Mouse (Mus musculus) CH12.LX (cell line): ENCODE measurements around the gene Atrnl1. TPM values are rescaled to one million over a fixed set of nuclear protein-coding genes. Genes with fewer than 3 reads are reported as not detected.

Experiments
- DNase-seq: peaks from one replicate; pipeline ENCODE4 v3.0.0-alpha.2; 2013; ENCODE audit errors: extremely low read depth
- H3K27ac ChIP-seq: 2 replicates; pipeline ENCODE4 v1.5.1; 2012; ENCODE audit warnings: low read depth, mild to moderate bottlenecking, control low read depth, moderate library complexity; ENCODE audit not compliant: insufficient read depth
- H3K27me3 ChIP-seq: replicated peaks from 2 replicates; pipeline ENCODE3; 2012; ENCODE audit warnings: inconsistent platforms
- H3K36me3 ChIP-seq, 2 experiments: replicated peaks in 1 of 2; 2 replicates each; pipeline versions ENCODE3 to v1.6.1; 2012; ENCODE audit warnings: inconsistent platforms in 1 of 2, low read length in 1 of 2, mild to moderate bottlenecking in 1 of 2, mixed read lengths in 1 of 2, moderate library complexity in 1 of 2; ENCODE audit not compliant: control insufficient read depth in 1 of 2, insufficient read depth in 1 of 2
- H3K4me1 ChIP-seq, 2 experiments: 2 replicates each; pipeline ENCODE4 v1.6.1; 2012; ENCODE audit warnings: inconsistent platforms in 1 of 2, moderate library complexity in 1 of 2; ENCODE audit not compliant: insufficient read depth in 2 of 2, control insufficient read depth in 1 of 2
- H3K4me2 ChIP-seq: 2 replicates; pipeline ENCODE4 v1.6.1; 2012; ENCODE audit warnings: low read depth, mild to moderate bottlenecking, control low read depth; ENCODE audit not compliant: poor library complexity, insufficient read depth, severe bottlenecking
- H3K4me3 ChIP-seq, 3 experiments: fragments of 150-350 bp in 1 of 3; sonication (generic) in 1 of 3; replicated peaks in 1 of 3; 2 replicates each; pipeline versions ENCODE3 to v1.5.1; 2011 to 2012; ENCODE audit warnings: low read depth in 2 of 3, low read length in 2 of 3, mild to moderate bottlenecking in 2 of 3, moderate library complexity in 2 of 3, control low read depth in 1 of 3, improper control_type of control experiment in 1 of 3, inconsistent platforms in 1 of 3, mixed read lengths in 1 of 3; ENCODE audit not compliant: poor library complexity in 1 of 3
- H3K79me2 ChIP-seq: replicated peaks from 2 replicates; pipeline ENCODE4 v1.6.1; 2012; ENCODE audit warnings: mild to moderate bottlenecking, moderate library complexity; ENCODE audit not compliant: control insufficient read depth, poor library complexity, insufficient read depth, severe bottlenecking; ENCODE audit errors: extremely low read depth
- H3K9ac ChIP-seq: 2 replicates; pipeline ENCODE4 v1.6.1; 2012; ENCODE audit warnings: low read depth, mild to moderate bottlenecking, control low read depth, moderate library complexity; ENCODE audit not compliant: insufficient read depth
- H3K9me3 ChIP-seq: replicated peaks from 2 replicates; pipeline ENCODE3; 2012; ENCODE audit warnings: low read length, inconsistent platforms, mixed read lengths
- BHLHE40 ChIP-seq: IDR thresholded peaks from 2 replicates; pipeline ENCODE4 v1.6.1; 2011; ENCODE audit warnings: mild to moderate bottlenecking, low read depth, low read length, improper control_type of control experiment
- E2F4 ChIP-seq: IDR thresholded peaks from 2 replicates; pipeline ENCODE4 v1.6.1; 2011; ENCODE audit warnings: low read depth, low read length, improper control_type of control experiment; ENCODE audit not compliant: insufficient replicate concordance
- ELF1 ChIP-seq: IDR thresholded peaks from 2 replicates; pipeline ENCODE4 v1.6.1; 2014; ENCODE audit warnings: low read depth, mild to moderate bottlenecking, inconsistent platforms, low read length, improper control_type of control experiment
- ETS1 ChIP-seq: conservative IDR thresholded peaks from 2 replicates; pipeline ENCODE4 v1.6.1; 2012; ENCODE audit warnings: low read depth, mild to moderate bottlenecking, inconsistent platforms, low read length, improper control_type of control experiment, moderate library complexity
- GABPA ChIP-seq: IDR thresholded peaks from 2 replicates; pipeline ENCODE4 v1.6.1; 2012; ENCODE audit warnings: low read depth, low read length, improper control_type of control experiment, inconsistent platforms; ENCODE audit not compliant: insufficient replicate concordance
- IRF4 ChIP-seq: IDR thresholded peaks from 2 replicates; pipeline ENCODE4 v1.6.1; 2014; ENCODE audit warnings: low read depth, mild to moderate bottlenecking, inconsistent platforms, low read length, improper control_type of control experiment
- JUN ChIP-seq: IDR thresholded peaks from 2 replicates; pipeline ENCODE4 v1.6.1; 2011; ENCODE audit warnings: low read depth, mild to moderate bottlenecking, low read length, improper control_type of control experiment, moderate library complexity; ENCODE audit not compliant: insufficient read depth
- MAX ChIP-seq: IDR thresholded peaks from 2 replicates; pipeline ENCODE4 v1.6.1; 2011; ENCODE audit warnings: low read length, improper control_type of control experiment
- MEF2A ChIP-seq: IDR thresholded peaks from 2 replicates; pipeline ENCODE4 v1.6.1; 2014; ENCODE audit warnings: low read depth, mild to moderate bottlenecking, inconsistent platforms, low read length, improper control_type of control experiment, borderline replicate concordance
- MXI1 ChIP-seq: IDR thresholded peaks from 2 replicates; pipeline ENCODE4 v1.6.1; 2011; ENCODE audit warnings: mild to moderate bottlenecking, low read depth, low read length, improper control_type of control experiment
- MYC ChIP-seq: IDR thresholded peaks from 2 replicates; pipeline ENCODE4 v1.6.1; 2011; ENCODE audit warnings: low read depth, mild to moderate bottlenecking, improper control_type of control experiment, low read length
- NRF1 ChIP-seq: IDR thresholded peaks from 2 replicates; pipeline ENCODE4 v1.6.1; 2014; ENCODE audit warnings: low read depth, mild to moderate bottlenecking, inconsistent platforms, low read length, improper control_type of control experiment, moderate library complexity
- POLR2A ChIP-seq: IDR thresholded peaks from 2 replicates; pipeline ENCODE4 v1.6.1; 2011; ENCODE audit warnings: low read depth, mild to moderate bottlenecking, improper control_type of control experiment, low read length
- POLR2AphosphoS2 ChIP-seq: IDR thresholded peaks from 2 replicates; pipeline ENCODE4 v1.6.1; 2011; ENCODE audit warnings: low read depth, low read length, improper control_type of control experiment
- RAD21 ChIP-seq: IDR thresholded peaks from 2 replicates; pipeline ENCODE4 v1.6.1; 2011; ENCODE audit warnings: low read depth, mild to moderate bottlenecking, low read length, improper control_type of control experiment, moderate library complexity
- SIN3A ChIP-seq: IDR thresholded peaks from 2 replicates; pipeline ENCODE4 v1.6.1; 2012; ENCODE audit warnings: low read length, improper control_type of control experiment, inconsistent platforms
- SMC3 ChIP-seq: IDR thresholded peaks from 2 replicates; pipeline ENCODE4 v1.6.1; 2011; ENCODE audit warnings: low read depth, low read length, improper control_type of control experiment
- TCF12 ChIP-seq: IDR thresholded peaks from 2 replicates; pipeline ENCODE4 v1.6.1; 2014; ENCODE audit warnings: low read depth, mild to moderate bottlenecking, inconsistent platforms, low read length, improper control_type of control experiment
- USF1 ChIP-seq: IDR thresholded peaks from 2 replicates; pipeline ENCODE4 v1.6.1; 2014; ENCODE audit warnings: low read depth, mild to moderate bottlenecking, inconsistent platforms, low read length, improper control_type of control experiment
- USF2 ChIP-seq: conservative IDR thresholded peaks from 2 replicates; pipeline ENCODE4 v1.6.1; 2011; ENCODE audit warnings: low read depth, low read length, improper control_type of control experiment
- ZC3H11A ChIP-seq: IDR thresholded peaks from 2 replicates; pipeline ENCODE4 v1.6.1; 2012; ENCODE audit warnings: low read depth, mild to moderate bottlenecking, inconsistent platforms, low read length, improper control_type of control experiment
- ZMIZ1 ChIP-seq: IDR thresholded peaks from 2 replicates; pipeline ENCODE4 v1.6.1; 2012; ENCODE audit warnings: low read depth, mild to moderate bottlenecking, inconsistent platforms, low read length, improper control_type of control experiment
- ZNF384 ChIP-seq: IDR thresholded peaks from 2 replicates; pipeline ENCODE4 v1.6.1; 2012; ENCODE audit warnings: low read depth, low read length, improper control_type of control experiment, inconsistent platforms
- dilution Hi-C: fragments of 300-500 bp; cut with MboI; formaldehyde crosslinking; loops from 2 replicates; pipeline ENCODE4 v1.14.3; 2020; ENCODE audit warnings: low sequenced_read_pairs; ENCODE audit not compliant: extremely low pct_unique_long_range_greater_than_20kb, extremely low pct_ligation_motif_present
- in situ Hi-C: fragments of 300-500 bp; cut with MboI; formaldehyde crosslinking; loops from 3 replicates; pipeline ENCODE4 v1.14.3; 2019; ENCODE audit warnings: low sequenced_read_pairs, low pct_ligation_motif_present, low pct_unique_long_range_greater_than_20kb, mixed read lengths
- polyA plus RNA-seq: library from polyadenylated mRNA; unstranded; fragments of >175 nt; gene quantifications from 2 replicates; pipeline ENCODE4 v1.2.1, GENCODE M21; 2012; ENCODE audit warnings: low read depth; ENCODE audit not compliant: insufficient read length
- total RNA-seq, 2 experiments: library from RNA; depleted of rRNA; stranded (reverse); fragments of 300-350 nt in 1 of 2; fragments of >200 nt in 1 of 2; gene quantifications; 2 replicates each; pipeline ENCODE4 v1.2.3; 2012 to 2014

The Atrnl1 gene
- total and polyA plus RNA-seq, 3 experiments = 1.9 TPM

GRCm38 (mm10) chr19:57925681-57926080 lies 314.8 kb downstream of the Atrnl1 start:
- Histone ChIP-seq H3K27ac (no peak overlapping the region), H3K27me3 (no peaks in the 10 kb centered on the region), H3K4me3 (no peak overlapping the region), H3K4me2 (no peak overlapping the region), H3K4me1 (no peaks in the 10 kb centered on the region), H3K9me3 (peaks cover 3% of the 10 kb centered on the region), H3K9ac (no peak overlapping the region), H3K79me2 (no peaks in the 10 kb centered on the region), H3K36me3 (no peaks in the 10 kb centered on the region)
- in situ Hi-C loops (no loop called here), dilution Hi-C loops (no loop called here)
- no peak for DNase-seq
- TF ChIP-seq USF1 = no peak
- TF ChIP-seq TCF12 = no peak
- TF ChIP-seq ZC3H11A = no peak
- no peak for TF ChIP-seq IRF4

DNA sequence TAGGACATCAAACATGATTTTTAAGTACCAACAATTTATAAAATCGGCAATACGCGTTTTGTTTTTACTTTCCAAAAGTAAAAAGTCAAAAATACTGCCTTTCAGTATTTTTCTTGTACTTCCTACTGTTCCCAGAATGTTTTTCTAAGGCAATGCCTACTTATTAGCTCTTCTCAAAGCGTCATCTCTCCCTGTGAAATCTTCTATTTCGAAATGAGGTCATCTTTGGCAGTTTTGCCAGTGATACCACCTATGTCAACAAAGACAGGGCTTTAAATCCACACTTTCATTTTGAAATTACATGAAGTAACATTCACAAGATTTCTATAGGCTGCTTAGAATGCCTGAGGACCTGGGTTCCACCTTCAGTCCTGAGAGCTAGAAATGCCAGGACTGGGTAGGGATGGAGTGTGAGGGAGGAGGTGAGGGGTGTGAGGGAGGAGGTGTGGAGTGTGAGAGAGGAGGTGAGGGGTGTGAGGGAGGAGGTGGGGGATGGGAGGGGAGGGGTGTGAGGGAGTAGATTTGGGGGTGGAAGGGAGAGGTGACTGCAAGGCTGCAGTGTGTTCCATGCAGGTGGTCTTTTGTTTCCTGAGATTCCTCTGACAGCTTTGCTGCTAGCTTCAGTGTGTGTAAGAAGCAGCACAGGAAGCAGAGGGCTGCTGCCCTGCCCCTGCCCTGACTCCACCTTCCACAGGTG lies 315.5 kb downstream of the Atrnl1 start:
- DNase-seq = no peak
- in situ Hi-C loops = no loop called here
- TF ChIP-seq MYC (no peak), ZNF384 (no peak)

GRCm38 (mm10) chr19:57926941-57927471 lies 316.2 kb downstream of the Atrnl1 start:
- no peak overlapping the region for H3K27ac ChIP-seq
- no peaks in the 10 kb centered on the region for H3K27me3 ChIP-seq
- no peaks in the 10 kb centered on the region for H3K9me3 ChIP-seq
- in situ Hi-C loops = no loop called here
- no peaks in the 10 kb centered on the region for H3K4me1 ChIP-seq
- no peaks in the 10 kb centered on the region for H3K36me3 ChIP-seq
- dilution Hi-C loops = no loop called here
- H3K9ac ChIP-seq = no peak overlapping the region
- no peak overlapping the region for H3K4me2 ChIP-seq
- TF ChIP-seq SIN3A = no peak
- no peak for TF ChIP-seq MAX
- TF ChIP-seq E2F4 = no peak
- no peak for TF ChIP-seq GABPA
- no peak for TF ChIP-seq POLR2A
- no peak for TF ChIP-seq ZC3H11A
- TF ChIP-seq ZMIZ1 = no peak
- TF ChIP-seq SMC3 = no peak
- TF ChIP-seq POLR2AphosphoS2 = no peak
- no peak for TF ChIP-seq JUN
- TF ChIP-seq MXI1 = no peak
- TF ChIP-seq BHLHE40 = no peak
- no peak for TF ChIP-seq USF2
- no peak for TF ChIP-seq NRF1
- TF ChIP-seq ETS1 = no peak
- no peak for TF ChIP-seq TCF12
- no peak for TF ChIP-seq MEF2A
- no peak for TF ChIP-seq ELF1
- no peak for TF ChIP-seq RAD21
- TF ChIP-seq MYC = no peak
- H3K4me3 ChIP-seq = no peak overlapping the region
- DNase-seq = no peak
- no peaks in the 10 kb centered on the region for H3K79me2 ChIP-seq

More for the DNA sequence above, 315.5 kb downstream of the Atrnl1 start:
- H3K9me3 ChIP-seq = no peaks in the 10 kb centered on the region
- H3K79me2 ChIP-seq = no peaks in the 10 kb centered on the region
- no peak overlapping the region for H3K27ac ChIP-seq
- dilution Hi-C loops = no loop called here
- no peak overlapping the region for H3K4me2 ChIP-seq
- no peaks in the 10 kb centered on the region for H3K4me1 ChIP-seq
- H3K36me3 ChIP-seq = no peaks in the 10 kb centered on the region
- H3K4me3 ChIP-seq = no peak overlapping the region
- H3K27me3 ChIP-seq = no peaks in the 10 kb centered on the region
- H3K9ac ChIP-seq = no peak overlapping the region
